Mouse (Mus musculus): ENCODE results near the gene Srd5a1. TPM values are rescaled to one million over a fixed set of nuclear protein-coding genes. Genes with fewer than 3 reads are reported as not detected.
"Not testable (repeated sequence)": the region's sequence is repeated elsewhere in the genome, so short reads cannot be mapped to it uniquely, and the experiment has no call there.

Srd5a1 gene
- polyA plus RNA-seq, 1 experiment from 2014 or later, result 6.9 TPM

GRCm38 (mm10) chr13:69569201-69569600 lies 42.0 kb downstream of the Srd5a1 start:
- no peak for ATAC-seq (replicated peaks; ENCODE audit: insufficient number of reproducible peaks, insufficient read depth, low FRiP score, low read depth)
- H3K4me1 ChIP-seq (replicated peaks), result 0 out of 2 replicates have a peak, but pooled peaks cover 1% of the 10 kb centered on the region
- no peak overlapping the region for H3K4me3 ChIP-seq
- no peak overlapping the region for H3K27ac ChIP-seq
- H3K36me3 ChIP-seq, result no peaks in the 10 kb centered on the region
- no peak overlapping the region for H3K4me2 ChIP-seq
- 81% methylated on average over 9 of the region's 9 CpGs for WGBS
- no peaks in the 10 kb centered on the region for H3K27me3 ChIP-seq
- H3K9me3 ChIP-seq (replicated peaks), result no peaks in the 10 kb centered on the region
- no peak overlapping the region for H3K9ac ChIP-seq

DNA sequence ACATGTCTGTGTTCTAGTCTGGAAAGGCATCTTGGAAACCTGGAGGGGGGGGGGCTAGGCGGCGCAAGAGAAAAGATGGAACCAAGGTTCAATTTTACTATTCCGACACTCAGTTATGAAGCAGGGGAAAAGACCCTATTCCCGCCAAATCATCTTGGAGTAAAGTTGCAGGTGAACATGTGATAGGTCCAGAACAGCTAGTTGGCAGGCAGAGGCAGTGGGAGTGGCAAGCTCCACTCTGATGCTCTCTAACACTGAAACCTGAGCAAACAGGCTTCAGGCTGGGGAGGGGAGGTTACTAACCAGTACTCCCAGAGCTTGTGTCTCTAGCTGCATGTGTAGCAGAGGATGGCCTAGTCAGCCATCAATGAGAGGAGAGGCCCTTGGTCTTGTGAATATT lies 45.8 kb downstream of the Srd5a1 start:
- ATAC-seq (replicated peaks; ENCODE audit: insufficient number of reproducible peaks, insufficient read depth, low FRiP score, low read depth); H3K9ac ChIP-seq; H3K4me2 ChIP-seq; H3K27ac ChIP-seq; H3K4me3 ChIP-seq; H3K9me3 ChIP-seq (replicated peaks); H3K27me3 ChIP-seq; H3K36me3 ChIP-seq: not testable (repeated sequence)
- peaks cover 19% of the 10 kb centered on the region for H3K4me1 ChIP-seq (replicated peaks)
- 89% methylated on average over 4 of the region's 4 CpGs for whole genome bisulfite sequencing

- Histone ChIP-seq H3K9ac (no peak overlapping the region), H3K4me1 (replicated peaks) (peaks cover 24% of the 10 kb centered on the region), H3K27me3 (no peaks in the 10 kb centered on the region), H3K4me2 (no peak overlapping the region), H3K9me3 (replicated peaks) (no peaks in the 10 kb centered on the region), H3K4me3 (no peak overlapping the region), H3K36me3 (no peaks in the 10 kb centered on the region), H3K27ac (no peak overlapping the region)
- ATAC-seq (replicated peaks; ENCODE audit: insufficient number of reproducible peaks, insufficient read depth, low FRiP score, low read depth), result no peak
These were observed 46.7 kb downstream of the Srd5a1 start for GRCm38 (mm10) chr13:69564573-69564972.

GRCm38 (mm10) chr13:69563905-69564304 lies 47.3 kb downstream of the Srd5a1 start:
- no peaks in the 10 kb centered on the region for H3K9me3 ChIP-seq (replicated peaks)
- H3K4me3 ChIP-seq, result no peak overlapping the region
- H3K4me1 ChIP-seq (replicated peaks), result peaks cover 31% of the 10 kb centered on the region
- ATAC-seq (replicated peaks; ENCODE audit: insufficient number of reproducible peaks, insufficient read depth, low FRiP score, low read depth), result no peak
- no peaks in the 10 kb centered on the region for H3K36me3 ChIP-seq
- no peaks in the 10 kb centered on the region for H3K27me3 ChIP-seq
- 55% methylated on average over 3 of the region's 3 CpGs for WGBS
- no peak overlapping the region for H3K27ac ChIP-seq
- H3K9ac ChIP-seq, result no peak overlapping the region
- no peak overlapping the region for H3K4me2 ChIP-seq

DNA sequence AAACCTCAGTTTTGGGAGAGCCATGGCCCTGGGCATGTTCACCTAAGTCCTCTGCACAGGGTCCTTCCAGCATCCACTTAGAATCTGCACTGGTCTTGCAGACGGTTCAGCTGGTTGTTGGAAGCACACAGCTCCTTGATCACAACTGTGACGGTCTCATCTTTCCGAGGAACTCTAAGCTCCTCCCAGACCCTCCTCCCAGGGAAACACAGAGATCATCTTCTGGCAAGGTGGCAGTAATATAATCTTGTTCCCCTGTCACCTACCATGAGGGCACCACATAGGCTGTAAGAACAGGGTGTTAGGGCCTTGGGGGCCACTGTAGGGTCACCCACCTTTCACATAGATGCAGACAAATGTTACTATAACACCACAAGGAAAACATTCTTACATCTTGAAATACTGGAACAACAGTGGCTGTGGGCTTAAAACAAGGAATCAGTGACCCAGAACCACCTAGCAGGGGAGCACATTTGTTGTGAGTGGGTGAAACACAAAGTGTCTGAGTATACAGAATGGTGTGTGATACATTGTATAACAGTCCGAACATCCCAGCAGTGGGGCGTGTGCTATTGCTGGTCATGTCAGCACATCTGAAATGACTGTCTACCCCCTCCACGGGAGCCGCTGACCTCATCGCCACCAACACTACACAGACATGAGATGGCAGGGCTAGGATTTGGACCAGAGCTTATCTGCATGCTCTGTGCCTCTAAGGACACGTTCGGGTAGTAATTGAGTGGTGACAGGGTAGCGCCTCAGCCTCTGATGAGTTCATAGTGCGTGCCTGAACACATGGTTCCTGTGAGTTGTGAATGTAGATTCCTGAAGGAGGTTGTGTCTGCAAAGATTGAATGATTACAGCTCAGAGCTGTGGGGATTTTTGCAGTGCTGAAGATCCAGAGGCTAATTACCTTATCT lies 48.3 kb downstream of the Srd5a1 start:
- H3K27ac ChIP-seq, result 0 out of 2 replicates have a peak overlapping the region, but pooled peaks have one; percentile 10
- peak overlapping the region; percentile 26; the same call in 1 of the 2 replicates for H3K4me2 ChIP-seq
- no peaks in the 10 kb centered on the region for H3K36me3 ChIP-seq
- peak; percentile 91 for ATAC-seq (replicated peaks; ENCODE audit: insufficient number of reproducible peaks, insufficient read depth, low FRiP score, low read depth)
- H3K9ac ChIP-seq, result no peak overlapping the region
- H3K9me3 ChIP-seq (replicated peaks), result no peaks in the 10 kb centered on the region
- no peaks in the 10 kb centered on the region for H3K27me3 ChIP-seq
- H3K4me1 ChIP-seq (replicated peaks), result peaks cover 31% of the 10 kb centered on the region
- 37% methylated on average over 12 of the region's 12 CpGs for WGBS
- H3K4me3 ChIP-seq, result no peak overlapping the region

- Histone ChIP-seq H3K27ac (no peak overlapping the region), H3K9me3 (replicated peaks) (no peaks in the 10 kb centered on the region), H3K36me3 (no peaks in the 10 kb centered on the region), H3K4me2 (no peak overlapping the region), H3K4me1 (replicated peaks) (peaks cover 31% of the 10 kb centered on the region), H3K27me3 (peaks cover 5% of the 10 kb centered on the region; the same call in 1 of the 2 replicates), H3K4me3 (no peak overlapping the region), H3K9ac (no peak overlapping the region)
- 72% methylated on average over 9 of the region's 9 CpGs for WGBS
- ATAC-seq (replicated peaks; ENCODE audit: insufficient number of reproducible peaks, insufficient read depth, low FRiP score, low read depth), result no peak
These were observed 49.2 kb downstream of the Srd5a1 start for GRCm38 (mm10) chr13:69562004-69562403.

DNA sequence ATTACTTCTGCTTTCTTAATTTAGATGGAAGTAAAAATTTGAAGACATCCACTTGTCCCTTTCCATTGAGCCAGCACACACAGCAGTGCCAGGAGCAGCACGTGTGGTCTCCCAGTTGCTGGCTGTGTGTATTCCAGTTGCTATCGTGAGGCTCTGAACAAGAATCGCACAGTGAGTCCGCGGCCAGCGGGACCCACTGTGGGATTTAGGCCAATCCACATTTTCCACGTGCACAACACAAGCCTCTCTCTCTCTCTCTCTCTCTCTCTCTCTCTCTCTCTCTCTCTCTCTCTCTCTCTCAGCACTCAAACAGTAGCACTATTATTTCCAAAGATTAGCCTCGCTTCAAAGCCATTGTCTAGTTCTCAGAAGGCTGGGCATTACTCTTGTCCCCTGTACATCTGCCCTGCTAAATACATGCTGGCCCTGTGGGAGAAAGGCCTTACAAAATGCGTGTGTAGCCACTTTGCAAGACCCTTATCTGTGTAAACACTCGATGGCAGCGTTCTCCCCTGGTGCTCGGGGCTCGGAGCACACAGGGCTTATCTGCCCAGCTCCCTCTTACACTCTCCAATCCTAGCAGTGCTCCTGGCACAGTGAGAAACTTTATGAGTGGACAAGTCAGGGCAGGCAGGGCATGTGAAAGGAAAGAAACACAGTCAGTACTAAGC lies 51.8 kb downstream of the Srd5a1 start:
- peaks cover 31% of the 10 kb centered on the region for H3K4me1 ChIP-seq (replicated peaks)
- no peak overlapping the region for H3K4me3 ChIP-seq
- H3K4me2 ChIP-seq, result peak overlapping the region; percentile 39
- no peaks in the 10 kb centered on the region for H3K9me3 ChIP-seq (replicated peaks)
- H3K9ac ChIP-seq, result no peak overlapping the region
- ATAC-seq (replicated peaks; ENCODE audit: insufficient number of reproducible peaks, insufficient read depth, low FRiP score, low read depth), result no peak
- WGBS, result 42% methylated on average over 13 of the region's 13 CpGs
- H3K27ac ChIP-seq, result peak overlapping the region; percentile 22
- H3K36me3 ChIP-seq, result no peaks in the 10 kb centered on the region
- H3K27me3 ChIP-seq, result peaks cover 5% of the 10 kb centered on the region; the same call in 1 of the 2 replicates

- H3K4me1 ChIP-seq (replicated peaks), result peaks cover 21% of the 10 kb centered on the region
- H3K4me2 ChIP-seq, result no peak overlapping the region
- H3K27me3 ChIP-seq, result peaks cover 5% of the 10 kb centered on the region; the same call in 1 of the 2 replicates
- no peak overlapping the region for H3K27ac ChIP-seq
- WGBS, result 72% methylated on average over 6 of the region's 6 CpGs
- no peaks in the 10 kb centered on the region for H3K36me3 ChIP-seq
- no peaks in the 10 kb centered on the region for H3K9me3 ChIP-seq (replicated peaks)
- no peak for ATAC-seq (replicated peaks; ENCODE audit: insufficient number of reproducible peaks, insufficient read depth, low FRiP score, low read depth)
- H3K4me3 ChIP-seq, result no peak overlapping the region
- H3K9ac ChIP-seq, result no peak overlapping the region
These were observed 53.1 kb downstream of the Srd5a1 start for GRCm38 (mm10) chr13:69558098-69558660.

DNA sequence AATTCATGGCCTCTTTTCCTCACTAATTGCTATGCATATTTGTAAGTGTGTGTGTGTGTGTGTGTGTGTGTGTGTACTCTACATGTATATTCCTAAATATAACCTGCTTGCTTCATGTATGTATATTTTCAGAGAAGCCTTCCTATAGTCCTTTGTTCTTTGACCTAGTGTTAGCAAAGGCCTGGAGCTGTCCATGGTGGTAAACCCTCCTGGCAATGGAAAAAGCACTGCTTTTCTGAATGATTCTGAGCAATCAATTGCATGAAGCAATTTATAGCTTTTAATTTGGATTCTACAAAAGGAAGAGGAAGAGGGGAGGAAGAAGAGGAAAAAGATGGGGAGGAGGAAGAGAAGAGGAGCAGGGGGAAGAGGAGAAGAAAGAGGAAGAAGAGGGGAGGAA lies 54.5 kb downstream of the Srd5a1 start:
- H3K36me3 ChIP-seq, result no peaks in the 10 kb centered on the region
- no peak overlapping the region for H3K9ac ChIP-seq
- H3K4me3 ChIP-seq, result no peak overlapping the region
- H3K4me2 ChIP-seq, result no peak overlapping the region
- peaks cover 12% of the 10 kb centered on the region for H3K4me1 ChIP-seq (replicated peaks)
- no peak for ATAC-seq (replicated peaks; ENCODE audit: insufficient number of reproducible peaks, insufficient read depth, low FRiP score, low read depth)
- H3K27me3 ChIP-seq, result peaks cover 10% of the 10 kb centered on the region; the same call in 1 of the 2 replicates
- no peaks in the 10 kb centered on the region for H3K9me3 ChIP-seq (replicated peaks)
- no peak overlapping the region for H3K27ac ChIP-seq

DNA sequence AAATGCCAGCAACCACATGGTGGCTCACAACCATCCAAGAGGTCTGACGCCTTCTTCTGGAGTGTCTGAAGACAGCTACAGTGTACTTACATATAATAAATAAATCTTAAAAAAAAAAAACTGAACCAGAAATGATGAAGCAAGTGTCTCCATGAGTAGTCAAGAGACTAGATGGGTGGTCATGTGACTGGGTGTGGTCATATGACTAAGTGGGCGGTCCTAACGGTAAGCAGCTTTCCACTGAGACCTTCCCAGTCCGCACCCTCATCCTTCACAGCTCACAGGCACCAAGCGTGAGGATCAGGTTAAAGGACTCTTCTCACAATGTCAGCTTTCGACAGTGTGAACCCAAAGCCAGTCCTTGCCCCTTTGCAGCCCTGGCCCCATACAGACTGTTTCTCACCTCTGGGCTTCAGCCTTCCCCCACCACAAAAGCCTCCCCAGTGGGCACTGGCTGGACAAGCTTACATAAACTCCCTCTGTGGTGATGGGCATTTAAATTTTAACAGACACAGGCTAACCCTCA lies 55.2 kb downstream of the Srd5a1 start:
- H3K4me3 ChIP-seq, result no peak overlapping the region
- no peaks in the 10 kb centered on the region for H3K36me3 ChIP-seq
- ATAC-seq (replicated peaks; ENCODE audit: insufficient number of reproducible peaks, insufficient read depth, low FRiP score, low read depth), result no peak
- H3K9me3 ChIP-seq (replicated peaks), result no peaks in the 10 kb centered on the region
- no peak overlapping the region for H3K9ac ChIP-seq
- peaks cover 10% of the 10 kb centered on the region; the same call in 1 of the 2 replicates for H3K27me3 ChIP-seq
- H3K27ac ChIP-seq, result no peak overlapping the region
- H3K4me1 ChIP-seq (replicated peaks), result peaks cover 12% of the 10 kb centered on the region
- 72% methylated on average over 6 of the region's 6 CpGs for WGBS
- H3K4me2 ChIP-seq, result no peak overlapping the region

DNA sequence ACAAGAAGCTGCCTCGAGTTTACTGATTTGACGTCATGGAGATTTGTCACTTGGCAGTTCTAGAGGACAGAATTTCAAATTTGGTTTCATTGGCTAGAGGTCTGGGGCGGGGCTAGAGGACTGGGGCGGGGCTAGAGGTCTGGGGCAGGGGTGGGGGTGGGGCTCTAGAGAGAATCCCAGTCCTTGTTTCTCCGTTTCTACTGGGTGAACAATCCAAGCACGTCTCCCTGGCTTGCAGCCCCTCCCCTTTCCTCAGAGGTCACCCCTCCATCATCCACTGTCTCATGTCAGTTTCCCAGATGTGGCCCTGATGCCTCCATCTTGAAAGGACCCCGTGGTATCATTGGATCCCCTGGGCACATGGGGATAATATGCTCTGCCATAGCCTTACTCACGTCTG lies 56.2 kb downstream of the Srd5a1 start:
- Histone ChIP-seq H3K27me3 (peaks cover 10% of the 10 kb centered on the region; the same call in 1 of the 2 replicates), H3K9me3 (replicated peaks) (no peaks in the 10 kb centered on the region), H3K27ac (no peak overlapping the region), H3K4me1 (replicated peaks) (peaks cover 12% of the 10 kb centered on the region), H3K4me2 (no peak overlapping the region), H3K9ac (no peak overlapping the region), H3K36me3 (no peaks in the 10 kb centered on the region), H3K4me3 (no peak overlapping the region)
- 19% methylated on average over 8 of the region's 8 CpGs for WGBS
- ATAC-seq (replicated peaks; ENCODE audit: insufficient number of reproducible peaks, insufficient read depth, low FRiP score, low read depth), result no peak
